Mouse (Mus musculus): ENCODE data around the gene Trim16. TPM values are rescaled to one million over a fixed set of nuclear protein-coding genes. Genes with fewer than 3 reads are reported as not detected.

The Trim16 gene
- polyA plus RNA-seq (2015; fragmentation: Nextera tagmentation; extraction: Ambion mirVana): 4.8 and 5.8 TPM in 2 replicates

DNA sequence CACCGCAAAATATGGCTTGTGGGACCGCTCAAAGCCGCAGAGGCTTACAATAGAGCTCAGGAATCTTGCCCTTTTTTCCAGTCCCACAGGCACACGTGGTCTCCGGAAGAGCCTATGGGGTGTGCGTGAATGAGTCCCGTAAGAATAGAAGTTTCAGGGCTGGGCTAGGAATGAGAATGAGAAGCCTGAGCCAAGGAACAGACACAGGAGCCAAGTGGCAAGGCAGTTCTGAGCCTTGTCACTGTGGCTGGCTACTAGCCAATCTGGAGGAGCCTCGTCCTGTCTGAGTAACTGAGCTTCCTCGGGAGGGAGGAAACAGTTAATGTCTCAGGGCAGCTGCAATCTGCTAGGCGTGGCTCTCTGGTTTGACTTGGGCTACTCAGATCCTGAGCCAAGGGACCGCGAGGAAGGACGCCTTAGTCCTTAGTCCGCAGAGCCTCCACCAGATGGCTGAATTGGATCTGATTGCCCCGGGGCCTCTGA, at the start of gene Trim16:
Trim16 (plus strand) TSS at position 173 of the 483 bp plus-strand sequence.
- peak within 1 kb of the TSS; percentile 45 for H3K9ac ChIP-seq (replicated peaks; ENCODE audit: low read depth, low read length)
- H3K27ac ChIP-seq (ENCODE audit: low read length): no peak within 1 kb of the TSS
- peak within 1 kb of the TSS; percentile 39 for H3K4me3 ChIP-seq (replicated peaks; ENCODE audit: low read length)
- WGBS: 4% methylated on average over 15 of the region's 15 CpGs
- peak within 1 kb of the TSS; percentile 65 for H3K4me2 ChIP-seq (ENCODE audit: low read length)
- ATAC-seq: peak; percentile 91
- H3K27me3 ChIP-seq (replicated peaks; ENCODE audit: control insufficient read depth, insufficient read depth, low read length): no peaks in the 10 kb centered on the region
- H3K4me1 ChIP-seq (replicated peaks; ENCODE audit: control insufficient read depth, insufficient read depth, low read length): peaks cover 16% of the 10 kb centered on the region
- H3K36me3 ChIP-seq (ENCODE audit: control insufficient read depth, insufficient read depth): no peaks in the 10 kb centered on the region
- no peaks in the 10 kb centered on the region for H3K9me3 ChIP-seq (ENCODE audit: control insufficient read depth, low read length)

DNA sequence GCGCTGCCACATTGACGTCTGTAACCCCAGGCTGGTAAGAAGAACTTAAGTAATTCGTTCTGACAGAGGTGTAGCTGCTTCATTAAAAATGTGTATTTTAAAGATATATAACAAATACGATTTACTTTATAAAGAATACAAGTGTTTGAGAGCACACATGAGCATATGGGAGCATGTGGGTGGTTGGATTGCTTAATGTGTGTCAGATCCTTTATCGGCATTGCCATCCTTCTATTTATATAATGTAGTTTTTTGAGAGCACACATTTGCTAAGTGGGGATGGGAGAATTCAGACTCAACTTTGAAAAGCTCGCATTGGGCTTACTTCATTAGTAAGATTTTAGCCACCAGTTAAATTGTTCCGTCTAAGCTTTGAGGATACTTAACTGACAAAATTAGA, 43.5 kb upstream of the Trim16 start:
- Histone ChIP-seq H3K9me3 (ENCODE audit: control insufficient read depth, low read length) (peaks cover 56% of the 10 kb centered on the region), H3K9ac (replicated peaks; ENCODE audit: low read depth, low read length) (no peak overlapping the region), H3K4me2 (ENCODE audit: low read length) (no peak overlapping the region), H3K27ac (ENCODE audit: low read length) (no peak overlapping the region), H3K4me1 (replicated peaks; ENCODE audit: control insufficient read depth, insufficient read depth, low read length) (no peaks in the 10 kb centered on the region), H3K36me3 (ENCODE audit: control insufficient read depth, insufficient read depth) (peaks cover 43% of the 10 kb centered on the region), H3K27me3 (replicated peaks; ENCODE audit: control insufficient read depth, insufficient read depth, low read length) (no peaks in the 10 kb centered on the region), H3K4me3 (replicated peaks; ENCODE audit: low read length) (no peak overlapping the region)
- no peak for ATAC-seq
- 96% methylated on average over 7 of the region's 7 CpGs for WGBS

DNA sequence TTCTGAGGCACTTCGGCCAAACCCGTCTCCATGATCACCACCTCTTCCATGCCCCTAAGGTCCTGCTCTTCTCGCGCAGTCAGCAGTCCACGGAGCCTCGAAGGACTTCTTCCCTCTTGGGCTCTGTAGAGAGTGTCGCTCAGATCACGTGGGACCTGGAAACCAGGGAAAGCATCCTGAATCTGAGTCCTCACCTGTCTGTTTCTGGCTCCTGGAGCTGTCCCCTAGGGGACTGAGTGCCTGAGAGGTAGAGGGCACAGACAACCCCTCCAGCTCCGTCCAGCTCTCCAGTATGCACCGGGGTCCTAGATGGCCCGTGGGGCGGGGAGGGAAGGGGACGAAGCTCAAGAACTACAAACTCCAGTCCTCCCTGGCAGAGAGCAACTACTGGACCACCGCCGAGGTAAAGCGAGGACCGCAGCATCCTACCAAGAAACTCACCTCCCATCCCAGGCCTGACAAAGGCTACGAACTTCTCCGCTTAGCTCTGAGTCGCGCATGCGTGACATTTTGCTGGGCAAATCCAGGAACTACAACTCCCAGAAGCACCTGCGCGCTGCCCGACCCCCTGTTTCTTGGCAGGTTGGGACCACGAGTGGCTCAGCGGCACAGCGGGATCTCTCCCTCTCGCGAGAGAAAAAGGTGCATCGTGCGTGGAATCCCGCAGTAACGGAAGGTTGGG, 31.0 kb upstream of the Trim16 start, which contains the start of gene Zfp286:
Zfp286 (minus strand) TSS at position 528 of the 682 bp plus-strand sequence.
- H3K36me3 ChIP-seq (ENCODE audit: control insufficient read depth, insufficient read depth): peaks cover 25% of the 10 kb centered on the region
- H3K4me3 ChIP-seq (replicated peaks; ENCODE audit: low read length): peak within 1 kb of the TSS; percentile 59
- ATAC-seq: peak; percentile 97
- no peaks in the 10 kb centered on the region for H3K27me3 ChIP-seq (replicated peaks; ENCODE audit: control insufficient read depth, insufficient read depth, low read length)
- H3K27ac ChIP-seq (ENCODE audit: low read length): peak within 1 kb of the TSS; percentile 66; the same call in 1 of the 2 replicates
- H3K4me1 ChIP-seq (replicated peaks; ENCODE audit: control insufficient read depth, insufficient read depth, low read length): peaks cover 10% of the 10 kb centered on the region
- peak within 1 kb of the TSS; percentile 65 for H3K9ac ChIP-seq (replicated peaks; ENCODE audit: low read depth, low read length)
- peaks cover 5% of the 10 kb centered on the region for H3K9me3 ChIP-seq (ENCODE audit: control insufficient read depth, low read length)
- 5% methylated on average over 34 of the region's 34 CpGs for WGBS
- H3K4me2 ChIP-seq (ENCODE audit: low read length): peak within 1 kb of the TSS; percentile 82

DNA sequence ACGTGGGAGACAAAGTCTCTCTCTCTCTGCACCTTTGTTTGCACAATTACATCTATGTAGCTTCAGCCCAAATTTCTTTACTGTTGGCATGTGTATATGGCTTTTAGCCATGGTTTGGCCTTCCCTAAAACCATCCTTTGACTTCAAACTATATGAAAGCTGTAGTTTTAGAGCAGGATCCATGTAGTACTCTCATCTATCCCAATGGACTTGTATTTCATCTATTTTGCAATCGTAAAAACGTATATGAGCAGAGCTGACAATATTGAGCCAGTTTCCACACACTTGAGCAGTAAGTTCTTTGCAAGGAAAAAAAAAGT, 30.5 kb upstream of the Trim16 start:
- H3K4me1 ChIP-seq (replicated peaks; ENCODE audit: control insufficient read depth, insufficient read depth, low read length): peaks cover 10% of the 10 kb centered on the region
- peak overlapping the region; percentile 65 for H3K9ac ChIP-seq (replicated peaks; ENCODE audit: low read depth, low read length)
- H3K4me2 ChIP-seq (ENCODE audit: low read length): peak overlapping the region; percentile 82
- no peaks in the 10 kb centered on the region for H3K27me3 ChIP-seq (replicated peaks; ENCODE audit: control insufficient read depth, insufficient read depth, low read length)
- peaks cover 4% of the 10 kb centered on the region for H3K9me3 ChIP-seq (ENCODE audit: control insufficient read depth, low read length)
- no peak for ATAC-seq
- peaks cover 20% of the 10 kb centered on the region for H3K36me3 ChIP-seq (ENCODE audit: control insufficient read depth, insufficient read depth)
- H3K4me3 ChIP-seq (replicated peaks; ENCODE audit: low read length): peak overlapping the region; percentile 59
- WGBS: 58% methylated on average over 3 of the region's 3 CpGs
- peak overlapping the region; percentile 66; the same call in 1 of the 2 replicates for H3K27ac ChIP-seq (ENCODE audit: low read length)

DNA sequence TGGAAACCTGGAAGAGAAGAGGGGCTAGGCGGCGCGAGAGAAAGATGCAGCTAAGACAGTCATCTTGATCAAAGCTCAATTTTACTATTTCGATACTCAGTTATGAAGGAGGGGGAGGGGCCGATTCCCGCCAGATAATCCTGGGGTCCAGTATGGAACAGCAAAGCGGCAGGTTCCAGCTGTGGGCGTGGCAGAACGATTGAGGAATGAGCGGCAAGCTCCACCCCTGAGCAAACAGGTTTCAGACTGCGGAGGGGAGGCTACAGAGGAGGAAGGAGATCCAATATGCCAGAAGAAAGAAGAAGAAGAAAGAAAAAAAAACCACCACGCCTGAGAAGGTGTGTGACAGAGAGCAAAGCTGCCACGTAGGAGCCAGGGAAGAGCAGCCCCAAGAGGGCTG, 15.9 kb upstream of the Trim16 start:
- H3K27ac ChIP-seq (ENCODE audit: low read length): no peak overlapping the region

DNA sequence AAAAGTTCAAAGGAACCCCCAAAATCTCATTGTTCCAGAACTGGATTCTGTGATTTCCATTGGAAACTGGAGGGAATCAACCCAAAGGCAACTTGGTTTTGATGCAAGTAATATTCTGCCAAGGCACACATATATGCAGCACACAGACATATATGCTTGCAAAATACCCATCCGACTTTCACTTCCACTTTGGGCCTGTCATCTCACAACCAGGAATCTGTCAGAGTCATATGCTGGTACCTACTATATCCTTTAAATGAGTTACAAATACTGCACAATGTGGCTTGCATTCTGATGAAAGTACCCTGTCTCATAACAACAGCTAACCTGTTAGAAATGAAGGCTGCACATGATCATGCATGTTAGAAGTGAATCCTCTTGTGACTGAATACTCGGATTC, 12.1 kb upstream of the Trim16 start:
- WGBS: 86% methylated on average over 2 of the region's 2 CpGs
- no peaks in the 10 kb centered on the region; the same call in 1 of the 2 replicates for H3K27me3 ChIP-seq (replicated peaks; ENCODE audit: control insufficient read depth, insufficient read depth, low read length)
- no peak overlapping the region for H3K9ac ChIP-seq (replicated peaks; ENCODE audit: low read depth, low read length)
- no peaks in the 10 kb centered on the region for H3K4me1 ChIP-seq (replicated peaks; ENCODE audit: control insufficient read depth, insufficient read depth, low read length)
- no peak overlapping the region for H3K4me3 ChIP-seq (replicated peaks; ENCODE audit: low read length)
- H3K9me3 ChIP-seq (ENCODE audit: control insufficient read depth, low read length): no peaks in the 10 kb centered on the region
- no peak overlapping the region for H3K4me2 ChIP-seq (ENCODE audit: low read length)
- H3K27ac ChIP-seq (ENCODE audit: low read length): no peak overlapping the region
- no peaks in the 10 kb centered on the region for H3K36me3 ChIP-seq (ENCODE audit: control insufficient read depth, insufficient read depth)
- no peak for ATAC-seq

More for the DNA sequence above, 15.9 kb upstream of the Trim16 start:
- Histone ChIP-seq H3K9ac (replicated peaks; ENCODE audit: low read depth, low read length) (no peak overlapping the region), H3K4me3 (replicated peaks; ENCODE audit: low read length) (no peak overlapping the region), H3K4me2 (ENCODE audit: low read length) (no peak overlapping the region), H3K27me3 (replicated peaks; ENCODE audit: control insufficient read depth, insufficient read depth, low read length) (no peaks in the 10 kb centered on the region; the same call in 1 of the 2 replicates), H3K36me3 (ENCODE audit: control insufficient read depth, insufficient read depth) (no peaks in the 10 kb centered on the region), H3K9me3 (ENCODE audit: control insufficient read depth, low read length) (no peaks in the 10 kb centered on the region), H3K4me1 (replicated peaks; ENCODE audit: control insufficient read depth, insufficient read depth, low read length) (no peaks in the 10 kb centered on the region)
- 57% methylated on average over 13 of the region's 13 CpGs for WGBS
- no peak for ATAC-seq

DNA sequence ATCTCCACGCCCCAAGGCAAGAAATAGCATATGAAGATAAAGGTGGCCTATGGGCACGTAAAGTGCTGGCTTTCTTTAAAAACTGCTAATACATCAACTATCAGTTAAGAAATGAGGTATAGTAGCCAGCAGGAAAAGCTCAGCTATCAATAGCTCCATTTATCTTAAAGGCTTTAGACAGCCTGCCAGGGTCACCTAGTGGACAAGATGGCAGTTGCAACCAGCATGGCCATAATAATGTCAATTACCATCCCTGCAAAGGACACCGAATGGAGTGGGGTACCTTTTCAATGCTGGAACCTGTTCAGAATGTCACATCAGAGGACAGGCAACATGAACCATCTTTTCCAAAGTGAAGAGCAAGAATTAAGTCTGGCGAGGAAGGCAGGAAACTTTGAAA, 10.8 kb upstream of the Trim16 start:
- no peaks in the 10 kb centered on the region; the same call in 1 of the 2 replicates for H3K27me3 ChIP-seq (replicated peaks; ENCODE audit: control insufficient read depth, insufficient read depth, low read length)
- H3K9ac ChIP-seq (replicated peaks; ENCODE audit: low read depth, low read length): no peak overlapping the region
- H3K4me3 ChIP-seq (replicated peaks; ENCODE audit: low read length): no peak overlapping the region
- no peaks in the 10 kb centered on the region for H3K4me1 ChIP-seq (replicated peaks; ENCODE audit: control insufficient read depth, insufficient read depth, low read length)
- no peak overlapping the region for H3K4me2 ChIP-seq (ENCODE audit: low read length)
- H3K36me3 ChIP-seq (ENCODE audit: control insufficient read depth, insufficient read depth): no peaks in the 10 kb centered on the region
- no peak overlapping the region for H3K27ac ChIP-seq (ENCODE audit: low read length)
- 73% methylated on average over 4 of the region's 4 CpGs for whole genome bisulfite sequencing
- H3K9me3 ChIP-seq (ENCODE audit: control insufficient read depth, low read length): no peaks in the 10 kb centered on the region
- no peak for ATAC-seq

DNA sequence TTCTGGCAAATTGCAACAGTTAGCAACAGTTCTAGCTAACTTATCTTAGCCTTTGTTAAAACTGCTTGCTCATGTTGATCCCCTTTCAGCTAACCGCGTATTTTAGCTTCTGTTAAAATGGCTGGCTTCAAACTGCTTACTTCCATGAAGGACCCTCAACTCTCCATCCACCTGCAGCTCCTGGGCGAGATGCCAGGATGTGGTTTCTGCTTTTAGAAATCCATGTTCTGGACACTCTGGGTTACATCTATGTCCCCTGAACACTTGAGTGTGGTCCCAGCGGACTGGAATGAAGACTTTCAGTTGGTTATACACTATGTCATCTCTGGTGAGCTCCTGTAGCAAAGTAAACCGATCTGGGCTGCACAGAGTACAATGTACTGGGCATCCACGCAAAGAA, 7.8 kb upstream of the Trim16 start:
- WGBS: 84% methylated on average over 6 of the region's 6 CpGs
- H3K9me3 ChIP-seq (ENCODE audit: control insufficient read depth, low read length): no peaks in the 10 kb centered on the region
- no peak for ATAC-seq

DNA sequence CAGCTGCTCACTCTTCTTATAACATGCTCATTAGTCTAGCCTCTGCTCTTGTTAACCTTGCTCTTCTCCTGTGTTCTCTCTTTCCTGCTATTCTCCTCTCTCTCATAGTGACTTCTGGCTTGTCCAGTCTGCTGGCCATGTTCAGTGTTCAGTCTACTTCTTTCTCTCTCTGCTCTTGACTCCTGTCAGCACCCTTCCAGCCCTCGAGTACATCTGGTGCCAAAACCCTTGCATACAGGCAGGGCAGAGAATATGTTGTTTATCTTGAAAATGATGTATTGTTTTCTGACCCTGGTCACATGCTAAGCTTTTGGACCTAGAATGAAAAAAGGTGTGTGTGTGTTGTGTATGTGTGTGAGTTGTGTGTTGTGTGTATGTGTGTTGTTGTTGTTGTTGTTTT, 6.5 kb upstream of the Trim16 start:
- 59% methylated on average over 1 of the region's 1 CpGs for WGBS
- no peak overlapping the region for H3K27ac ChIP-seq (ENCODE audit: low read length)
- H3K27me3 ChIP-seq (replicated peaks; ENCODE audit: control insufficient read depth, insufficient read depth, low read length): no peaks in the 10 kb centered on the region
- no peak overlapping the region for H3K4me2 ChIP-seq (ENCODE audit: low read length)
- no peak for ATAC-seq
- no peaks in the 10 kb centered on the region for H3K4me1 ChIP-seq (replicated peaks; ENCODE audit: control insufficient read depth, insufficient read depth, low read length)
- H3K9me3 ChIP-seq (ENCODE audit: control insufficient read depth, low read length): no peaks in the 10 kb centered on the region
- H3K36me3 ChIP-seq (ENCODE audit: control insufficient read depth, insufficient read depth): no peaks in the 10 kb centered on the region
- H3K4me3 ChIP-seq (replicated peaks; ENCODE audit: low read length): no peak overlapping the region
- no peak overlapping the region for H3K9ac ChIP-seq (replicated peaks; ENCODE audit: low read depth, low read length)

More for the DNA sequence above, 7.8 kb upstream of the Trim16 start:
- H3K9ac ChIP-seq (replicated peaks; ENCODE audit: low read depth, low read length): no peak overlapping the region
- no peaks in the 10 kb centered on the region for H3K36me3 ChIP-seq (ENCODE audit: control insufficient read depth, insufficient read depth)
- H3K4me2 ChIP-seq (ENCODE audit: low read length): no peak overlapping the region
- H3K4me3 ChIP-seq (replicated peaks; ENCODE audit: low read length): no peak overlapping the region
- H3K27me3 ChIP-seq (replicated peaks; ENCODE audit: control insufficient read depth, insufficient read depth, low read length): no peaks in the 10 kb centered on the region; the same call in 1 of the 2 replicates
- H3K27ac ChIP-seq (ENCODE audit: low read length): no peak overlapping the region
- no peaks in the 10 kb centered on the region for H3K4me1 ChIP-seq (replicated peaks; ENCODE audit: control insufficient read depth, insufficient read depth, low read length)
